Mouse (Mus musculus) hindbrain, embryonic 13.5 days (tissue): ENCODE data around the gene Ppp3ca. TPM values are rescaled to one million over a fixed set of nuclear protein-coding genes. Genes with fewer than 3 reads are reported as not detected.

Experiments used
- ATAC-seq: fragments of 200-750 bp; cut with Nextera tagmentation; 2 replicates; pipeline ENCODE4 v1.8.0; 2017; ENCODE audit warnings: moderate TSS enrichment; ENCODE audit not compliant: low FRiP score
- H3K27ac ChIP-seq: fragments of 300-500 bp; sonication (generic); 2 replicates; pipeline ENCODE4 v1.5.1; 2015; ENCODE audit warnings: inconsistent platforms, mild to moderate bottlenecking, moderate library complexity
- H3K27me3 ChIP-seq: fragments of 300-500 bp; sonication (generic); 2 replicates; pipeline ENCODE4 v1.6.1; 2015; ENCODE audit warnings: mild to moderate bottlenecking, inconsistent platforms
- H3K36me3 ChIP-seq: fragments of 300-500 bp; sonication (generic); 2 replicates; pipeline ENCODE4 v1.6.1; 2015; ENCODE audit warnings: mild to moderate bottlenecking, inconsistent platforms
- H3K4me1 ChIP-seq: fragments of 300-500 bp; sonication (generic); replicated peaks from 2 replicates; pipeline ENCODE4 v1.6.1; 2015; ENCODE audit warnings: inconsistent platforms
- H3K4me2 ChIP-seq: fragments of 300-500 bp; sonication (generic); 2 replicates; pipeline ENCODE4 v1.6.1; 2015; ENCODE audit warnings: inconsistent platforms, mild to moderate bottlenecking, moderate library complexity
- H3K4me3 ChIP-seq: fragments of 300-500 bp; sonication (generic); 2 replicates; pipeline ENCODE4 v1.5.1; 2015; ENCODE audit warnings: mild to moderate bottlenecking, inconsistent platforms
- H3K9ac ChIP-seq: fragments of 300-500 bp; sonication (generic); 2 replicates; pipeline ENCODE4 v1.6.1; 2015; ENCODE audit warnings: mild to moderate bottlenecking, inconsistent platforms
- H3K9me3 ChIP-seq: fragments of 300-500 bp; sonication (generic); 2 replicates; pipeline ENCODE4 v1.6.1; 2016; ENCODE audit warnings: inconsistent platforms
- whole genome bisulfite sequencing: fragments of 180-500 bp; shearing (Covaris S2); methylation state at CpG from one replicate; pipeline ENCODE4 v1.1.7; 2015; 5-methylcytosine and 5-hydroxymethylcytosine counted together
- polyA plus RNA-seq: library from polyadenylated mRNA; unstranded; fragments of >200 nt; fragmentation: Nextera tagmentation; extraction: Ambion mirVana; gene quantifications from 2 replicates; pipeline ENCODE4 v1.2.1, GENCODE M21; 2015

Ppp3ca gene
- polyA plus RNA-seq, 1 experiment from 2014 or later, result 134 TPM

DNA sequence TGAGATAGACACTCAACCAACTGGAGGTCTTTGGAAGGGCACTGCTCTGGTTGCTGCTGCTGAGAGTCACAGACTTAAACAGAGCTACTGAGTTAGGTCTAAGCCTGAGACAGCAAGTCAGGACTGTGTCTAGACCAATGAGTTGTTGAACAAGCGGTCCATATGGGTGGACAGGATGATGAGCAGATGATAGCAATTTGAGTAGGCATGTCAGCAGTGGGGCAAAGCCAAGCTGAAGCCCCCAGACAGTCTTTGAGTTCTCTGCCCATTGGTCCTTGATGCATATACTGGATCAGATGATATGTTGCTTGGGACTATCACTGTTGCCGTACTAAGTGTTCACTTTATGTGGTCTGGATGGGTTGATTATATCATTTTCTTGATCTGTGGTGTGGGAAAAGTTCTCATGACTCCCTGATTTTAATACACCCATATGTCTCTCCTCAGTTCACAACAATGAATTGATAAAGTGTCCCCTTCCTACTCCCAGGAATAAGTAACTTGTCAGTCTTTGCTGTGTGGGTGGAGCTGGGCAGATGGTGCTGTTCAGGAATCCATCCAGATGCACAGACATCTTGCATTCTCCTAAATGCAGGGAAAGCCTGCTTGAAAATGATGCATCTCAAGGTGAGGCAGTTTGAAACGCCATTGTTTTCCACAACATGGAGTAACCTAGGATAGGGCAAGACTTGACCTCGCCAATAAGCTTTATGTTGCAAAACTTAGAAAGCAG lies 44.5 kb downstream of the Ppp3ca start:
- Histone ChIP-seq H3K9ac (no peak overlapping the region), H3K27me3 (no peaks in the 10 kb centered on the region), H3K4me2 (no peak overlapping the region), H3K9me3 (no peaks in the 10 kb centered on the region), H3K27ac (no peak overlapping the region), H3K36me3 (no peaks in the 10 kb centered on the region), H3K4me3 (no peak overlapping the region), H3K4me1 (peaks cover 3% of the 10 kb centered on the region; the same call in 1 of the 2 replicates)
- WGBS, result 98% methylated on average over 4 of the region's 4 CpGs
- no peak for ATAC-seq

DNA sequence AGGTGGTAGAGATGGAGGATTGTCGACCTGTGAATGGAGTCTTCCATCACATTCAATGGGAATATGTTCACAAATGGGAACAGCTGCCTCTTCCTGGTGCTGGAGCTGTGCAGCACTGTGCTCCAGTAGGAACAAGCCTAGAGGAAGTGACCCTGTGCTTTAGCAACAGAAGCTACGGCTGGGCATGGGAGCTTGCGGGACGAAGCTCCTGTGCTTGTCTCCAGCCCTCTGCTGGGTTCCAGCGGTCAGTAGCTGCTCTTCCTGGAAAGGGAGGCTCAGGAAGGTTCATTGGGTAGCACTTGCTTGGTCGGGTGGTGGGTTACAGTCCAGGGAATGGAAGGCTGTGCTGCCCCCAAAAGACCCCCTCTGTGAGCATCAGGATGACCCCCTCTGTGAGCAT lies 46.3 kb downstream of the Ppp3ca start:
- Histone ChIP-seq H3K4me2 (no peak overlapping the region), H3K9me3 (no peaks in the 10 kb centered on the region), H3K9ac (no peak overlapping the region), H3K4me3 (no peak overlapping the region), H3K27ac (no peak overlapping the region), H3K4me1 (peaks cover 4% of the 10 kb centered on the region; the same call in 1 of the 2 replicates), H3K27me3 (no peaks in the 10 kb centered on the region), H3K36me3 (no peaks in the 10 kb centered on the region)
- no peak for ATAC-seq
- WGBS, result 82% methylated on average over 6 of the region's 6 CpGs

DNA sequence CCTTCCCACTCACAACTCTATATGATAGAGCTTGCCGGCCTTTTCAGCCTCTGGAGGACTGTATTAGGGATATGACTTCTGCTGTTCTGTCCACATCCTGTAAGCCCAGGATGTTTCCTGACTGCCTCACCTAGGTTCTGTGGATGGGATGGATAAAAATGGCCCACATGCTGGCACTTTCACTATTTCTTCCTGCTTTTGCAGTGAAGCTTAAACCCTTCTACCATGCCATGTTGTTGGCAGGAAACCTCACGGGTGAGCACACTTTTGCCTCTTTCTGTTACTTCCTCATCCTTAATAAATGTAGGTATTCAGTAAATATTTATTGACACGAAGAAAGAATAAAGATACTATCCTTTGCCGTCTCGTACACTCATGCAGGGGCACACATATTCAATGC lies 48.5 kb downstream of the Ppp3ca start:
- Histone ChIP-seq H3K4me1 (peaks cover 5% of the 10 kb centered on the region; the same call in 1 of the 2 replicates), H3K36me3 (no peaks in the 10 kb centered on the region), H3K9ac (no peak overlapping the region), H3K9me3 (no peaks in the 10 kb centered on the region), H3K27me3 (no peaks in the 10 kb centered on the region), H3K4me3 (no peak overlapping the region), H3K4me2 (no peak overlapping the region), H3K27ac (no peak overlapping the region)
- WGBS, result 91% methylated on average over 5 of the region's 5 CpGs
- ATAC-seq, result no peak

DNA sequence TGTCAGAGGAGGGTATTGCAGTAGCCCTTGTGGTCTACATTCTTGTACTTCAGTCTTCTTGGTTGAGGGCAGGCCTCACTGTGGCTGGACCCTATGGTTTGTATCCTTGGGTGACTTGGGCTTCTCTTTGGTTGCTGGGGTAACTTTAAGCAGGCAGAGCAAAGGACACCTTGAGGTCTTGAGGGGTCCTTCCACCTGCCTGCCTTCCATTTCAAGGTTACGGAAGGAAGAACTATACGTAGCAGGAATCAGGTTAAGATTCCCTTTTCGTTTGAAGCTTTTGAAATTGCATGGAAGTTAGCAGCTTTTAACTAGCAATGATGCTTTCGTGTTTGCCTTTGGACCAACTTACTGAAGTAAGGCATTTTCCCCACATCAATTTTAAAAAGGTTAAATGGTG lies 51.3 kb downstream of the Ppp3ca start:
- H3K27ac ChIP-seq, result no peak overlapping the region
- H3K9me3 ChIP-seq, result no peaks in the 10 kb centered on the region
- H3K4me3 ChIP-seq, result no peak overlapping the region
- H3K9ac ChIP-seq, result no peak overlapping the region
- peaks cover 9% of the 10 kb centered on the region for H3K4me1 ChIP-seq
- no peak overlapping the region for H3K4me2 ChIP-seq
- no peak for ATAC-seq
- 95% methylated on average over 4 of the region's 4 CpGs for WGBS
- H3K27me3 ChIP-seq, result no peaks in the 10 kb centered on the region
- 0 out of 2 replicates have a peak, but pooled peaks cover under 1% of the 10 kb centered on the region for H3K36me3 ChIP-seq

DNA sequence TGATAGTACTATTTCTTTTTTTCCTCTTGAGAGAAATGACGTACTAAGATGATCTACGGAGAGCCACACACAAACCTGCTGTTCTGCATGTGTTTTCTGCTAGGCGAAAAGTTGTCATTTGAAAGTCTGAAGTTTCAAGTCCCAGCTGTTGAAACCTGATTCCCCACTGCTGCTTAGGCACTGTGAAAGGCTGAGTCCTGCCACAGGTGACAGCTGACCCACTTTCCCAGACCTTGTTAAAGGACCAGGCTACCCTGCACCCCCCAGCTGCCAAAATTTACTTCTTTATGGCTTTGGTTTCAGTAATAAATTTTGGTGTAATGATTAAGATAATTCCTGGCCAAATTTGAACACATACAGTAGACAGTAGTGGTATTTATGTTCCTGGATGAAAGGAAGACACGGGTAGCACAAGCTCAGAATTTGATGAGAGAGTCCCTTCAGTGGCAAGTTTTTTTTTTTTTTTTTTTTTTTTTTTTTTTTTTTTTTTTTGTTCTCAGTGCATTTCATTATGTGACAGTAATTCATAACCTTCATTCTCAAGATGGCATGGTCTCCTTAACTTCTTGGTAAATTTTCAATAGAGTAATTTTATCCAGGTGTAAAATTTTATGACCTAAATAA lies 52.0 kb downstream of the Ppp3ca start:
- no peak overlapping the region for H3K27ac ChIP-seq
- H3K9ac ChIP-seq, result no peak overlapping the region
- H3K36me3 ChIP-seq, result 0 out of 2 replicates have a peak, but pooled peaks cover 3% of the 10 kb centered on the region
- 75% methylated on average over 4 of the region's 4 CpGs for WGBS
- ATAC-seq, result no peak
- H3K4me3 ChIP-seq, result no peak overlapping the region
- H3K27me3 ChIP-seq, result no peaks in the 10 kb centered on the region
- H3K9me3 ChIP-seq, result no peaks in the 10 kb centered on the region
- H3K4me1 ChIP-seq, result peaks cover 9% of the 10 kb centered on the region
- no peak overlapping the region for H3K4me2 ChIP-seq

DNA sequence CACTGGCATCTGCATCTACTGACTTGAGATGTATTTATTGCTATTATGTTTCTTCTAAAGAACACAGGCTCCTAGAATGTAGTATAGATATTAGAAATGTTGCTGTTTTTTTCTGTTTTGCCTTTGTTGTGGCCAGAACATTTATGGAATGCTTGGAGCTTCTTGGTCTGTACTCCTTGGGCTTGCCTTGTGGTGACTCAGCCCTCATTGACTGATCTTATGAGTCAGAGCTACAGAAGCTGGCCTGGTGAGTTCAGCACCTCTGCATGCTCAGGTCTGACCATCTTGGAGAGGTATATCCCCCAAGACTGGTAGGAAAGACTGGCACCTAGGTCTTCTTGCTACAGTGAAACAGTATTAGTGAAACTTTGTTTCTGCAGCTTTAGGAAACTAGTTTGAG lies 52.6 kb downstream of the Ppp3ca start:
- H3K9me3 ChIP-seq, result no peaks in the 10 kb centered on the region
- 0 out of 2 replicates have a peak, but pooled peaks cover 3% of the 10 kb centered on the region for H3K36me3 ChIP-seq
- H3K4me1 ChIP-seq, result peaks cover 9% of the 10 kb centered on the region
- H3K4me3 ChIP-seq, result no peak overlapping the region
- H3K9ac ChIP-seq, result no peak overlapping the region
- no peaks in the 10 kb centered on the region for H3K27me3 ChIP-seq
- ATAC-seq, result no peak
- no peak overlapping the region for H3K4me2 ChIP-seq
- H3K27ac ChIP-seq, result no peak overlapping the region

DNA sequence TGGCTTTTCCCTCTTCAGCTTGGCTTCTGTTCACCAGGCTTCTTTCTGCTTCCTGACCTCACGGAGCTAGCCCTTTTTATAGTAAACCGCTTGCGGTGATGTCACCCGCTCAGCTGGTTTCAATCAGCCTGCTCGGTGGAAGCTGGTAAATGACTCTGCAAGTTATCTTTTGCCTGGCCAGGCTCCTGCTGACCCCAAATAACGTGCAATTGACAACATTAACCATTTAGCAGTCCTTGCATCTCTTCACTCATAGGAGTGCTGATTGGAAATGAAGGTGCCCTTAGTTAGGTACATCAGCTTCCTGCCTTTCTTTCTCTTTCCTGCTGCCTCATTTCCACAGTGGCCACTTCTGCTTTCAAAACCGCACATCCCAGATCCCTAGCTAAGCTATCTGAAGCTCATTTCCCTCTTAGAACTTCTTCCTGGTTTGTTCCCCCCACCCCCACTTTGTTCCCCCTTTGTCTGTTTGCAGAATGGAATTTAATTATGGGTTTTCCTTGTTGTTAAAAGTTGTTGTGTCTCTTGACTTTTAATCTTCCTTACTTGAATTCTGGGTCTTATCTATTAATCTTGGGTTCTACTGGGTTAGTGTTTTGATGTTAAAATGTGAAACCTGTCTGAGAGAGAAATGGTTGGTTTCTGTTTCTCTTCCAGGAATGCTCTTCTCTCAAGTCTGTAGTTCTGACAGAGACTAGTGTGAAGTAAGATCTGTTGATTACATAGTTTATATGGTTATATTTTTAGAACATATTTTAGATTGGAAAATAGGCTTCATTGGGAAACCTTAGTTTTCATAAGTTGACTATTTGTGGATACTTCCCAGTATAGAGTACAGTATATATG lies 55.6 kb downstream of the Ppp3ca start:
- ATAC-seq, result no peak
- H3K9ac ChIP-seq, result no peak overlapping the region
- H3K36me3 ChIP-seq, result 0 out of 2 replicates have a peak, but pooled peaks cover 3% of the 10 kb centered on the region
- H3K4me1 ChIP-seq, result peaks cover 24% of the 10 kb centered on the region
- H3K9me3 ChIP-seq, result no peaks in the 10 kb centered on the region
- no peak overlapping the region for H3K27ac ChIP-seq
- 62% methylated on average over 7 of the region's 7 CpGs for WGBS
- no peak overlapping the region for H3K4me2 ChIP-seq
- no peak overlapping the region for H3K4me3 ChIP-seq
- no peaks in the 10 kb centered on the region for H3K27me3 ChIP-seq

DNA sequence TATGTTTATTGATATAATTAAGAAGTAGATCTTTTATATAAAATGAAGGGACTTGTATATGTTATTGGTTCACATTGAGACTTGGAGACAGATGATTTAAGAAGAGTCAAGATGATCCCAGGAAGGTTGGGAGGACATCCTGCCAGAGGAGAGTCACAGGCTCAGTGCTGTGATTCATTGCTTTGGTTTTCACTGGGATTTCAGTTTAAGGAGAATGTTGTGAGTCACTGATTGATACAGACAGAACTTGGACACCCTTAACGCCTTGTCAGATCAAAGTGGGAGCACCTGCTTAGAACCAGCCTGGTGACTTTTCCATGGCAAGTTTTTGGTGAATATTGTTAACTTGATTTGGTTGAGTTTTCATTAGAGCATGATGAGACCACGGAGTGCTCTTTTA lies 58.0 kb downstream of the Ppp3ca start:
- no peak for ATAC-seq
- Histone ChIP-seq H3K36me3 (0 out of 2 replicates have a peak, but pooled peaks cover 3% of the 10 kb centered on the region), H3K9ac (no peak overlapping the region), H3K4me3 (no peak overlapping the region), H3K27ac (no peak overlapping the region), H3K27me3 (no peaks in the 10 kb centered on the region), H3K4me2 (no peak overlapping the region), H3K9me3 (no peaks in the 10 kb centered on the region), H3K4me1 (peaks cover 27% of the 10 kb centered on the region)
- 93% methylated on average over 2 of the region's 2 CpGs for WGBS

DNA sequence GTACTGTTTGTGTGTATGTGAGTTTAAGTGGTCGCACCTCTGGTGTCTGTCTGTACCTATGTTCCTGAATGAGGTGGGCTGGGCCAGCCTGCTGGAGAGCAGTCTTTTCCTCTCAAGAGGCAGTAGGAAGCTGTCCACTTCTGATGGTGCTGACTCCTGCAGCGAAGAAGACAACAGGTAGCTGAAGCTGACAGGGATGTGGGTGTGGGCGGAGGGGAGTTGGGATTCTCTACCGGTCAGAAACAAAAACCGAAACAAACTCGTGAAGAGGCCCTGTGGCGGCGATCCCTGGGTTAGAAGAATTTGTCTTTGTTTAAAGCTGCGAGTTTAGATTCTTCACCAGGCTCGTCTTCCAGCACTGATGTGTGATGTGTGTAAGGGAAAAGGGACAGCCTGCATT lies 60.1 kb downstream of the Ppp3ca start:
- no peak for ATAC-seq
- Histone ChIP-seq H3K27ac (no peak overlapping the region), H3K4me2 (no peak overlapping the region), H3K9me3 (no peaks in the 10 kb centered on the region), H3K27me3 (no peaks in the 10 kb centered on the region), H3K9ac (no peak overlapping the region), H3K36me3 (0 out of 2 replicates have a peak, but pooled peaks cover 3% of the 10 kb centered on the region), H3K4me1 (peaks cover 35% of the 10 kb centered on the region), H3K4me3 (no peak overlapping the region)
- 49% methylated on average over 10 of the region's 10 CpGs for WGBS

DNA sequence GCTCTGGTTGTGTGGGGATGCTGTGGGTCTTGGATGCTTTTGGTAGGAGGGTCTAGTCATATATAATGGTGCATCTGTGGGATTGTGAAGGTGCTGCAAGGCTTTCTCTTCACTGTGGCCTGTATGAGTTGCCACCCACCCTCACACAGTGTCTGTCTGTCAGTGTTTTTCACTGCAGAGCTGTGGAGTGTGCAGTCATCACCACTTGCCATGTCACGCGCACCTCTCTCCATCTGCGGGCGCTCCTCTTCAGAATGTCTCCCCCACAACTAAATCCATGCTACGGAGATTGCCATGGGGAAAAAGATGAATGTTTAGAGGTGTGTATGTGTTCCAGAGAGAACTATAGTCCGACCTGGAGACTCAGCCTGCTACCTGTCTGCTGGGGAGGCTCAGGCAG lies 61.7 kb downstream of the Ppp3ca start:
- 97% methylated on average over 6 of the region's 6 CpGs for WGBS
- peaks cover 46% of the 10 kb centered on the region for H3K4me1 ChIP-seq
- H3K27ac ChIP-seq, result no peak overlapping the region
- no peaks in the 10 kb centered on the region for H3K36me3 ChIP-seq
- H3K9ac ChIP-seq, result no peak overlapping the region
- H3K4me3 ChIP-seq, result no peak overlapping the region
- no peak overlapping the region for H3K4me2 ChIP-seq
- ATAC-seq, result no peak
- H3K9me3 ChIP-seq, result no peaks in the 10 kb centered on the region
- H3K27me3 ChIP-seq, result no peaks in the 10 kb centered on the region

DNA sequence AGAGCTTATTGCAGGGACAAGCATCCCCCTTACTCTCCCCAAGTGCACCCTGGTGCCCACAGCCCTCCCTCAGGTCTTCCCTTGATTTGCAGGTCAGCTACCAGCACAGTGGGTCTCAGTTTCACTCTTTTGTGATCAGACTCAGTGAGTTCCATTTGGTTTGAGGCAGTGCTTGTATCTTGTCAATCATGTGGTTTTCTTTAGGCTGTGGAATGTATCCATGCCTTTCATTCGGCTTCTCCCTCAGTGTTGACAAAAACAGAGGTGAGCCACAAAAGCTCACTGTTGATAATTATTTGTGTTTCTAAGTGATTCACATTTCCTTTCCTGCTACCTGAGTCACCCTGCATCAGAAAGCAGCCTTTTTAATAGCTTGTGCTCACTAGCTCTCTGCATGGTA lies 66.1 kb downstream of the Ppp3ca start:
- Histone ChIP-seq H3K27me3 (no peaks in the 10 kb centered on the region), H3K4me3 (no peak overlapping the region), H3K36me3 (no peaks in the 10 kb centered on the region), H3K27ac (no peak overlapping the region), H3K4me1 (peaks cover 36% of the 10 kb centered on the region), H3K4me2 (no peak overlapping the region), H3K9me3 (no peaks in the 10 kb centered on the region), H3K9ac (no peak overlapping the region)
- 25% methylated on average over 1 of the region's 1 CpGs for WGBS
- no peak for ATAC-seq

DNA sequence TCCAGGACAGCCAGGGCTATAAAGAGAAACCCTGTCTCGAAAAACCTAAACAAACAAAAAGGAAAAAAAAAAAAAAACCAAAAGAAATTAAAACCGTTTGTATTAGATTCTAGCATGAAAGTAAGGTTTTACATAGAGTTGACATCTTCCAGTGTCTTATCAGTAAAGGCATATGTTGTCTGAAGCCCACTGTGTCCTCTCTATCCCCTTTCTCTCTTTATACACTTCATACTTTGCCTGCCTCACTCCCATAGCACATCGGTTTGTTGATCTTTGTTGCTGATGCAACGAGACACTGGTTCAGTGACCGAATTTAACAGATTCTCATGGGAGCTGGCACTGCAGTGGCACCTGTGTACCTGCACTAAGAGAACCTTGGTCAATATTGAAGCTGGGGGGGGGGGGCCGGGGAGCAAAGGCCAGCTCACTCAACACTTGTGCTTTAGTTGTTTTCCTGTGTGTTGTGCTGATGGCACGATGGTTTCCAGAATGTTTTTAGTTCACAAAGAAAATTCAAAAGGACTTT lies 66.9 kb downstream of the Ppp3ca start:
- no peak for ATAC-seq
- no peaks in the 10 kb centered on the region for H3K27me3 ChIP-seq
- peaks cover 38% of the 10 kb centered on the region for H3K4me1 ChIP-seq
- no peaks in the 10 kb centered on the region for H3K36me3 ChIP-seq
- 88% methylated on average over 7 of the region's 7 CpGs for WGBS
- H3K4me3 ChIP-seq, result no peak overlapping the region
- H3K27ac ChIP-seq, result no peak overlapping the region
- H3K9ac ChIP-seq, result no peak overlapping the region
- H3K4me2 ChIP-seq, result no peak overlapping the region
- H3K9me3 ChIP-seq, result no peaks in the 10 kb centered on the region
